9 mouse cellular contexts compared by ENCODE assay signal in the genomic region with DNA sequence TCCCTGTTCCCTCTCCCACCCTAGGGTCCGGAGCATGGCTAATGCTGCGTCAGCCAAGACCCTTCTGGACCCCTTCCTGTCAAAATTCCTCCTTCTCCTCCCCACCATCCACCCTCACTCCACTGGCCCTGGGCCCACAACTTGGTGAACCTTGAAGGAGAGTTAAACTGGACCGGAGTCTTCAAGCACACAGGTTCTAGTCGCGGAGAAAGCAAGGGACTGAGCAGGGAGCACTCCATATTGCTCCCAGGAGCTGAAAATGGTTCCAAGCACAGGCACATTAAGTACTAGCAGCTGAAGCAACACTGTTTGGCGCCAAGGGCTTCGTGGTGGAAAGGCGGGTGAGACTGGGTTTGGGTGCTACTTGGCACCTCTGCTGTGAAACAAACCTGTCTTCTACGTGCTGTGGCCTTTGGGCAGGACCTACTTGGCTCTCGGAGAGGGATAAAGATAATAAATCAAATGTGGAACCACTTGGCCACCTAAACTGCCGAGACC.
DNase-seq lines count a peak whose midpoint lies in the region; ATAC-seq and TF ChIP-seq lines count a peak whose summit lies in the region.
"Had no signal": no experiment of that assay in that cellular context is flagged by ENCODE, and none has a peak within 500 bp of the region (broad histone marks: within the 10 kb centered on the region; RNA-seq: fewer than 3 reads in every experiment).

No protein-coding gene starts in this region.

- DNase-seq in heart, adult 2 months = no peak
- DNase-seq in heart, postnatal 36 days = no peak
- DNase-seq in embryo, embryonic 10 days (ENCODE audit: low spot score) = peak; percentile 34
- DNase-seq in hindbrain, embryonic 10.5 days (ENCODE audit: low spot score) = peak; percentile 23
- DNase-seq in liver, postnatal 0 days = no peak
- no peak for DNase-seq in ovary, adult 18-20 months (ENCODE audit: low spot score)
- no peak for DNase-seq in cerebellum, adult 9-10 months
- DNase-seq in right cerebral cortex, postnatal 25 days = no peak
- DNase-seq: cerebellum, adult 9-11 months had no signal

- TF ChIP-seq EP300 in heart, adult 2 months (IDR thresholded peaks at IDR 0.05; ENCODE audit: insufficient read depth, low read depth, low read length) = no peak
- TF ChIP-seq EP300 in liver, postnatal 0 days (IDR thresholded peaks at IDR 0.05; ENCODE audit: low read depth) = no peak

- H3K4me2 ChIP-seq in liver, postnatal 0 days (ENCODE audit: low read depth, low read length) = peak overlapping the region; percentile 81

- no peak for TF ChIP-seq CTCF in heart, adult 2 months (IDR thresholded peaks at IDR 0.05)
- no peak for TF ChIP-seq CTCF in liver, postnatal 0 days (IDR thresholded peaks at IDR 0.05; ENCODE audit: low read depth)

- no peaks in the 10 kb centered on the region for H3K79me2 ChIP-seq in heart, adult 2 months (replicated peaks; ENCODE audit: control insufficient read depth, insufficient read depth, low read length)

- H3K36me3 ChIP-seq in heart, adult 2 months (ENCODE audit: control insufficient read depth, insufficient read depth, low read length) = no peaks in the 10 kb centered on the region
- H3K36me3 ChIP-seq in hindbrain, embryonic 10.5 days = no peaks in the 10 kb centered on the region
- no peaks in the 10 kb centered on the region for H3K36me3 ChIP-seq in liver, postnatal 0 days (replicated peaks; ENCODE audit: insufficient read depth, low read length)

- ATAC-seq in liver, postnatal 0 days = no peak

- 55% methylated on average over 11 of the region's 11 CpGs for WGBS in heart, adult 2 months
- 38% methylated on average over 11 of the region's 11 CpGs for WGBS in hindbrain, embryonic 10.5 days
- 46% methylated on average over 11 of the region's 11 CpGs for whole genome bisulfite sequencing in liver, postnatal 0 days (ENCODE audit: insufficient replicate concordance)

- peak overlapping the region; percentile 77; the same call in 1 of the 2 replicates for H3K27ac ChIP-seq in heart, adult 2 months
- no peak overlapping the region for H3K27ac ChIP-seq in hindbrain, embryonic 10.5 days
- H3K27ac ChIP-seq in liver, postnatal 0 days (ENCODE audit: low read depth) = no peak overlapping the region

- H3K4me3 ChIP-seq in heart, adult 2 months = peak overlapping the region; percentile 68; the same call in 1 of the 2 replicates
- peak overlapping the region; percentile 62 for H3K4me3 ChIP-seq in hindbrain, embryonic 10.5 days
- H3K4me3 ChIP-seq in liver, postnatal 0 days (ENCODE audit: low read depth, low read length) = peak overlapping the region; percentile 48

- peak overlapping the region; percentile 80 for H3K9ac ChIP-seq in heart, adult 2 months (ENCODE audit: low read depth, low read length)
- no peak overlapping the region for H3K9ac ChIP-seq in liver, postnatal 0 days (replicated peaks)

- peaks cover 4% of the 10 kb centered on the region for H3K4me1 ChIP-seq in heart, adult 2 months (ENCODE audit: control insufficient read depth, insufficient read depth, low read length)
- H3K4me1 ChIP-seq in hindbrain, embryonic 10.5 days (replicated peaks) = peaks cover 18% of the 10 kb centered on the region
- H3K4me1 ChIP-seq in liver, postnatal 0 days (ENCODE audit: insufficient read depth) = peaks cover 3% of the 10 kb centered on the region; the same call in 1 of the 2 replicates

- H3K9me3 ChIP-seq in hindbrain, embryonic 10.5 days = no peaks in the 10 kb centered on the region
- H3K9me3 ChIP-seq in liver, postnatal 0 days (ENCODE audit: low read length) = no peaks in the 10 kb centered on the region

- intact Hi-C loops in heart, adult 2 months (cut with DNase I) = no loop called here
- intact Hi-C loops in heart, postnatal 36 days (cut with DNase I) = no loop called here

- TF ChIP-seq POLR2A in heart, adult 2 months (IDR thresholded peaks at IDR 0.05; ENCODE audit: insufficient read depth, low read depth, low read length) = no peak

- H3K27me3 ChIP-seq in heart, adult 2 months (ENCODE audit: control insufficient read depth, insufficient read depth, low read length) = peaks cover 2% of the 10 kb centered on the region; the same call in 1 of the 2 replicates
- H3K27me3 ChIP-seq in hindbrain, embryonic 10.5 days (ENCODE audit: insufficient read depth, poor library complexity, severe bottlenecking) = peaks cover 69% of the 10 kb centered on the region
- H3K27me3 ChIP-seq in liver, postnatal 0 days (ENCODE audit: insufficient read depth, low read length) = peaks cover 41% of the 10 kb centered on the region

Comparison
In these comparisons a context has a peak if more than half of its experiments do, and no peak if none do; other contexts are left out.
1. DNase-seq: peak in embryo, embryonic 10 days (single experiment) and hindbrain, embryonic 10.5 days (single experiment); none in heart, adult 2 months (0 of 2), heart, postnatal 36 days (0 of 2), liver, postnatal 0 days (single experiment), ovary, adult 18-20 months (single experiment), cerebellum, adult 9-10 months (single experiment) and right cerebral cortex, postnatal 25 days (single experiment).
2. Peak in every context shown above with its lines, with median percentiles within 50 percentile points of each other: H3K4me3 ChIP-seq.